ENCODE assay signal across 14 mouse cellular contexts in the genomic region with DNA sequence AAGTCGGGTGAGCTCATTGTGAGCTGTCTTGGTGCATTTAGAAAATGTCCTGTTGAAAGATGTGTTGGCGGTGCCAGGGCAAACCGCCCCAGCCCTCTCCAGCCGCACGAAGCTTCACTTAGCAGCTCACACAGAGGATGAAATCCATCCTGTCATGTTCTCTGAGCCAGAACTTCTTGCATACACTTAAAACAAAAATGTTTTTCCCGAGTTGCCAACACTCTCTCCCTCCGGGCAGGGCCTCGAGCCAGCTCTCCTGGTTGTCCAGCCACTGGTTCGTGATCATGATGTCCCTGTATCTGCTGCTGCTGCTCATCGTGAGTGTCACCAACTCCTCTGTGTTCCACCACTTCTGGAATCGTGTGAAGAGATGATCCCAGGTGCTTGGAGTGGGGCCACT. TPM values are rescaled to one million over a fixed set of nuclear protein-coding genes. Genes with fewer than 3 reads are reported as not detected.
A peak's percentile ranks its signal among the peaks of the same experiment; 100 is the strongest.
DNase-seq lines count a peak whose midpoint lies in the region; ATAC-seq and TF ChIP-seq lines count a peak whose summit lies in the region.
"Had no signal": no experiment of that assay in that cellular context is flagged by ENCODE, and none has a peak within 500 bp of the region (broad histone marks: within the 10 kb centered on the region; RNA-seq: fewer than 3 reads in every experiment).

No protein-coding gene starts in this region.

- ATAC-seq in intestine, embryonic 14.5 days (replicated peaks; ENCODE audit: low FRiP score, low TSS enrichment, low read depth): no peak
- no peak for ATAC-seq in intestine, postnatal 0 days
- no peak for ATAC-seq in intestine, embryonic 15.5 days
- ATAC-seq: forebrain, embryonic 16.5 days had no signal

- H3K9me3 ChIP-seq in intestine, embryonic 14.5 days (ENCODE audit: control insufficient read depth, low read length): no peaks in the 10 kb centered on the region
- H3K9me3 ChIP-seq in intestine, postnatal 0 days (ENCODE audit: control insufficient read depth): no peaks in the 10 kb centered on the region
- no peaks in the 10 kb centered on the region for H3K9me3 ChIP-seq in intestine, embryonic 15.5 days

- no peak for DNase-seq in intestine, embryonic 14.5 days (ENCODE audit: low spot score)
- peak; percentile 26 for DNase-seq in brain, adult 2 months (ENCODE audit: low read depth, low spot score)
- peak; percentile 59 for DNase-seq in lung, postnatal 14 days
- no peak for DNase-seq in layer of hippocampus, adult 11-12 months (ENCODE audit: low spot score)
- no peak for DNase-seq in layer of hippocampus, postnatal 10 days (ENCODE audit: low spot score in 2 of 2)
- no peak for DNase-seq in cerebellum, postnatal 25 days
- DNase-seq: heart, adult 18-20 months; kidney, adult 11 months; midbrain, embryonic 14.5 days; right cerebral cortex, postnatal 4 days had no signal

- H3K4me3 ChIP-seq in intestine, embryonic 14.5 days (ENCODE audit: low read depth, low read length): no peak overlapping the region
- no peak overlapping the region for H3K4me3 ChIP-seq in intestine, postnatal 0 days (ENCODE audit: low read depth, low read length)
- H3K4me3 ChIP-seq in intestine, embryonic 15.5 days (replicated peaks): no peak overlapping the region
- H3K4me3 ChIP-seq: layer of hippocampus, adult 2 months had no signal

- H3K9ac ChIP-seq in intestine, embryonic 14.5 days (ENCODE audit: low read length): no peak overlapping the region
- H3K9ac ChIP-seq in intestine, postnatal 0 days (ENCODE audit: low read depth, low read length): no peak overlapping the region
- H3K9ac ChIP-seq in intestine, embryonic 15.5 days: no peak overlapping the region

- no peak overlapping the region for H3K4me2 ChIP-seq in intestine, embryonic 14.5 days (ENCODE audit: low read length)
- no peak overlapping the region for H3K4me2 ChIP-seq in intestine, postnatal 0 days (replicated peaks; ENCODE audit: low read depth)
- H3K4me2 ChIP-seq in intestine, embryonic 15.5 days (replicated peaks): no peak overlapping the region

- WGBS in intestine, embryonic 14.5 days: 50% methylated on average over 11 of the region's 11 CpGs
- WGBS in intestine, postnatal 0 days: 66% methylated on average over 11 of the region's 11 CpGs
- 50% methylated on average over 11 of the region's 11 CpGs for WGBS in intestine, embryonic 15.5 days

- no peaks in the 10 kb centered on the region for H3K27me3 ChIP-seq in intestine, embryonic 14.5 days (replicated peaks; ENCODE audit: control insufficient read depth, insufficient read depth, low read length)
- no peaks in the 10 kb centered on the region for H3K27me3 ChIP-seq in intestine, postnatal 0 days (replicated peaks; ENCODE audit: control insufficient read depth, insufficient read depth, low read length)
- no peaks in the 10 kb centered on the region for H3K27me3 ChIP-seq in intestine, embryonic 15.5 days (replicated peaks)

- H3K27ac ChIP-seq in intestine, embryonic 14.5 days (ENCODE audit: low read depth): peak overlapping the region; percentile 65
- no peak overlapping the region for H3K27ac ChIP-seq in intestine, postnatal 0 days (ENCODE audit: low read depth, low read length)
- peak overlapping the region; percentile 78 for H3K27ac ChIP-seq in intestine, embryonic 15.5 days
- H3K27ac ChIP-seq: layer of hippocampus, adult 2 months had no signal

- no peaks in the 10 kb centered on the region; the same call in 1 of the 2 replicates for H3K36me3 ChIP-seq in intestine, embryonic 14.5 days (ENCODE audit: control insufficient read depth, insufficient read depth, low read length)
- peaks cover 35% of the 10 kb centered on the region for H3K36me3 ChIP-seq in intestine, postnatal 0 days (ENCODE audit: control insufficient read depth, insufficient read depth)
- H3K36me3 ChIP-seq in intestine, embryonic 15.5 days: no peaks in the 10 kb centered on the region

- H3K4me1 ChIP-seq in intestine, embryonic 14.5 days (replicated peaks; ENCODE audit: control insufficient read depth, insufficient read depth, low read length): peaks cover 28% of the 10 kb centered on the region
- no peaks in the 10 kb centered on the region for H3K4me1 ChIP-seq in intestine, postnatal 0 days (replicated peaks; ENCODE audit: control insufficient read depth, insufficient read depth, low read length)
- H3K4me1 ChIP-seq in intestine, embryonic 15.5 days (replicated peaks): peaks cover 9% of the 10 kb centered on the region

- TF ChIP-seq CTCF in intestine, postnatal 0 days (IDR thresholded peaks at IDR 0.05; ENCODE audit: low read depth): no peak

RNA-seq across cellular contexts. Expression of a gene that starts 27.4 kb away (rescaled TPM):
- polyA plus RNA-seq in intestine, embryonic 14.5 days (2014; fragmentation: Nextera tagmentation; extraction: Ambion mirVana): 1.1 and 2.0 TPM in 2 replicates
- polyA plus RNA-seq in intestine, postnatal 0 days (2015; fragmentation: Nextera tagmentation; extraction: Ambion mirVana): 0.43 TPM in 2 replicates
- 1.5 and 1.8 TPM in 2 replicates for polyA plus RNA-seq in intestine, embryonic 15.5 days (2015; fragmentation: Nextera tagmentation; extraction: Ambion mirVana)
- under 1 TPM in 1 of 2 experiments, not detected in 1; 0.18 TPM for total RNA-seq in layer of hippocampus, postnatal 10 days (2021)

RNA-seq across cellular contexts. Expression of a gene that starts 42.5 kb away (rescaled TPM):
- polyA plus RNA-seq in intestine, embryonic 14.5 days (2014; fragmentation: Nextera tagmentation; extraction: Ambion mirVana): 8.1 and 9.1 TPM in 2 replicates
- 9.9 and 10.5 TPM in 2 replicates for polyA plus RNA-seq in intestine, postnatal 0 days (2015; fragmentation: Nextera tagmentation; extraction: Ambion mirVana)
- polyA plus RNA-seq in intestine, embryonic 15.5 days (2015; fragmentation: Nextera tagmentation; extraction: Ambion mirVana): 9.4 and 9.7 TPM in 2 replicates
- 1 to 10 TPM; 4.5 to 5.6 TPM for total RNA-seq in layer of hippocampus, postnatal 10 days (2021)

RNA-seq across cellular contexts. Expression of a gene that starts 56.4 kb away (rescaled TPM):
- polyA plus RNA-seq in intestine, embryonic 14.5 days (2014; fragmentation: Nextera tagmentation; extraction: Ambion mirVana): 42.6 and 47.1 TPM in 2 replicates
- 28.2 and 30.5 TPM in 2 replicates for polyA plus RNA-seq in intestine, postnatal 0 days (2015; fragmentation: Nextera tagmentation; extraction: Ambion mirVana)
- 45.8 and 48.5 TPM in 2 replicates for polyA plus RNA-seq in intestine, embryonic 15.5 days (2015; fragmentation: Nextera tagmentation; extraction: Ambion mirVana)
- total RNA-seq in layer of hippocampus, postnatal 10 days (2021): 10 to 100 TPM; 27.8 to 31.6 TPM

Comparison
In these comparisons a context has a peak if more than half of its experiments do, and no peak if none do; other contexts are left out.
1. DNase-seq: peak in brain, adult 2 months (single experiment) and lung, postnatal 14 days (single experiment); none in intestine, embryonic 14.5 days (single experiment), layer of hippocampus, adult 11-12 months (single experiment), layer of hippocampus, postnatal 10 days (0 of 2) and cerebellum, postnatal 25 days (0 of 2).